Mouse (Mus musculus) heart, postnatal 14 days (tissue): Measurements from ENCODE around the gene Hif3a. TPM values are rescaled to one million over a fixed set of nuclear protein-coding genes. Genes with fewer than 3 reads are reported as not detected.
"Not testable (repeated sequence)": the region's sequence is repeated elsewhere in the genome, so short reads cannot be mapped to it uniquely, and the experiment has no call there.

ENCODE experiments used
- DNase-seq, 2 experiments: peaks; one replicate each; pipeline ENCODE4 v3.0.0; 2021 to 2022
- intact Hi-C: fragments of 180-260 bp; cut with DNase I; formaldehyde crosslinking; loops from one replicate; pipeline ENCODE4 v1.15.1; 2025
- long read RNA-seq, 2 experiments: library from polyadenylated mRNA; stranded (forward); transcript quantifications; one replicate each; pipeline ENCODE4 v2.0.0; 2021
- total RNA-seq, 2 experiments: library from RNA; stranded (reverse); gene quantifications; 2 replicates each; pipeline ENCODE4 v1.2.3; 2021

Hif3a gene
- 1 to 10 TPM; 4.9 to 5.4 TPM for total RNA-seq
- long read RNA-seq, experiment 1, full-length matches to known transcripts: 1 of 1 reads
- long read RNA-seq, experiment 1, partial matches to known transcripts: 0 of 1 reads
- long read RNA-seq, experiment 1, other reads (novel, unspliced or antisense): 0 of 1 reads
- long read RNA-seq, experiment 2, partial matches to known transcripts: 0 of 1 reads
- long read RNA-seq, experiment 2, other reads (novel, unspliced or antisense): 1 of 1 reads

DNA sequence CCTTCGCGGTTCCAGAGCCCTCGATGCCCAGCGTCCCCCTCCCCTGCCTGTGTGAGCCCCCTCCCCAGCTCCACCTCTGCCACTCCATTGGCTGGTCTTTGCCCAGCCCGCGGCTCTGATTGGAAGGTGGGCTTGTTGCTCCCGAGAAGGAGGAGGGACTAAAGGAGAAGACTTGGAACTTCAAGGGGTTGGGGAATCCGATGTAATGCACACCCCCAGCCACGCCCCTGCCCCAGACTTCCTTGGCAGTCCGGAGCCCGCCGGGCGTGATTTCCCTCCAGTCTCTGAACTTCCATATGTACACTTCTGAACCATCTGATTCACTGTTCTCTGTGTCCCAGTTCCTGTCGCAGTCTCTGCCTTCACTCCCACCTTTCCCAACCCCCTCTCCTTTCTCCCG lies at the start of gene Hif3a:
Hif3a (minus strand) TSS at position 39 of the 400 bp plus-strand sequence.
- intact Hi-C loops: loop anchor here (5.0 kb wide), 1 partner anchor 35 kb away; the partner anchor contains the start of gene Ppp5c

DNA sequence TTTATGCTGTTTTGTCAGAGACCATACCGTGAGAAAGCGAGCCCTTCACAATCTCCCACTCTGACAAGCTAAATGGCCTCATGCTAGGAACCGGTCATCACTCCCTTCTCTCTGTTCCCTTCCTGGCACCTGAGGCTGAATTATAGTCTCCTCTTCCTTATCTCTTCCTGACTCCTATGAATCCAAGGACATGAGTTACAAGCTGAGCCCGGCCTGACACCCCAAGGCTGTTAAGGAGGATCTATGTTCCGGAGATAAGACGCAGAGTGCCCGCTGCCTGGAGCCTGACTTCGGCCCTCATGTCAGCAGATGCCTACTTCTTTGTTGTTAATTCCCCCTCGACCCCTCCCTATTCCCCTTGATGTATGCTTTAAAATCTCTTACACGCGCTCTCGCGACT lies 39.4 kb upstream of the Hif3a start:
- intact Hi-C loops, DNase-seq: not testable (repeated sequence)

More for the DNA sequence above, at the start of gene Hif3a:
- DNase-seq: peak; percentile 46 to 70

DNA sequence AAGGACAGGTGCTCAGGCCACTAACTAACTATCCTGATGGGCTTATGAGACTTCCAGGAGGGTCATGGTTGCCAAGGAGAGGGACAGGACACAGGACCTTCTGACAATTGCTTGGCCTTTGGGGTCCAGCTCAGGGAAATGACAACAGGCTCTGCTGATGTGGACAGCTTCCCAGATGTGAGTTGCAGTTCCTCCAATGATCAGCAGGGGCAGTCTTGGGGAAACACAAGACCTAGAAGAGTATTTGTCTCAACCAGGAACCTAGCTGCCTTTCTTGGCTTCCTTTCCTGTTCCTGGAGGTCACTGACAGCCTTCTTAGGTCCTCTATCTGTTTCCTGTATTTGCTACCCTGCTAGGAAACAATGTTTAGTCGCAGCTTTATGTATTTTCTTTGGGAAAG lies 29.1 kb upstream of the Hif3a start:
- intact Hi-C loops: no loop called here
- DNase-seq: peak in 1 of 2 experiments; percentile 13

DNA sequence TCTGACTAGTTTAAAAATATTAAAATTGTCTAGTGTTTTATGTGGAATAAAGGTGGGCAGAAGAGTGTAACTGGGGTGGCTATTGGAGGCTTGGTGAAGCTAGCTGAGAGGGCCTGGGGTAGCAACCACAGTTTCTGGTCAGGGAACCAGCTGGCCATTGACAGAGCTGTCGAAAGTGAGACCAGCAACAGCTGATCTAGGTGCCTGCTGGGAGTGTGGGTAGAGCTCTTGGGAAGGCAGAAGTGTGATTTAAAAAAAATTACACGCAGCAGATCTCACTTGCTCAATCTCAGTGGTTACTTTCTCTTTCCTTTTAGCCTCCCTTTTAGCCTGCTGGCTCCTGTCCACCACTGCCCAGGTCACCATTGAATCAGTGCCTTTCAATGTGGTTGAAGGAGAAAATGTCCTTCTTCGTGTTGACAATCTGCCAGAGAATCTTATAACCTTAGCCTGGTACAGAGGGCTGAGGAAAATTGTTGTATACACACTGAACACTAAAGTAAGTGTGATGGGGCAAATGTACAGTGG lies 27.9 kb upstream of the Hif3a start:
- DNase-seq: no peak
- intact Hi-C loops: no loop called here

DNA sequence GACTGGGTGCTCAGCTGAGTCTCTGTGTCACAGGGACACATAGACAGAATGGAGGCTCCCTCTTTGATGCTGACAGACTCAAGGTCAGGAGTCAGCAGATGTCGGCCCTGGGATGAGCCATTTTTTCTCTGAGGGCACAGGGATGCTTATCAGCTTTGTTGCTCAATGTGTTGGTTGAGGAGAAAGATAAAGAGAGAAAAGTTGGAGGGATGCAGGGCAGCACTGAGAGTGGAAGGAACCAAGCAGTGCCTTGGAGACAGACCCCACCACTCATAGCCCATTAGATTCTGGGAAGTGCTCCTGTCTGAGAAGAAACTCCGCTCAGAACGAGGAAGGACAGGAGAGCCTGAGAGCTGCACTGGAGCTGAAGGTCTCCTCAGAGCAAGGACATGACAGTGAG lies 25.5 kb upstream of the Hif3a start:
- intact Hi-C loops: no loop called here
- no peak for DNase-seq

DNA sequence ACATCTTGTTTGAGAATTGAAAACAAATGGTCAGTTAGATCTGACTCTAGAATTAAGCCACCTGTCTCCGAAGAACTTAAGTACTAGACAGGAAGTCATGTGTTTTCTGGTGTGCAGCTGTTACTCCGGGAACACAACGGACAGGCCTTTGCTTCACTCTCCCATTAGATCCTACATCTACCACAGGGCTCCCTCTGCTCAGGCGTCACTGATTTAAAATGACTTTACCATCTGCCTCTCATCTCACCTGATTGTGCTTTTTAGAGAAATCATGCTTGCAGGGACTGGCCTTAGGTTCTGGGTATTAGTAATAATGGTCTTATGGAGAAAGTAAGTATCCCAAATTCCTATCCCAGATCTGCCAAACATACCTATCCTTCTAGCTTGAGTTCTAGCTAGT lies 20.5 kb upstream of the Hif3a start:
- intact Hi-C loops: no loop called here
- DNase-seq: no peak

DNA sequence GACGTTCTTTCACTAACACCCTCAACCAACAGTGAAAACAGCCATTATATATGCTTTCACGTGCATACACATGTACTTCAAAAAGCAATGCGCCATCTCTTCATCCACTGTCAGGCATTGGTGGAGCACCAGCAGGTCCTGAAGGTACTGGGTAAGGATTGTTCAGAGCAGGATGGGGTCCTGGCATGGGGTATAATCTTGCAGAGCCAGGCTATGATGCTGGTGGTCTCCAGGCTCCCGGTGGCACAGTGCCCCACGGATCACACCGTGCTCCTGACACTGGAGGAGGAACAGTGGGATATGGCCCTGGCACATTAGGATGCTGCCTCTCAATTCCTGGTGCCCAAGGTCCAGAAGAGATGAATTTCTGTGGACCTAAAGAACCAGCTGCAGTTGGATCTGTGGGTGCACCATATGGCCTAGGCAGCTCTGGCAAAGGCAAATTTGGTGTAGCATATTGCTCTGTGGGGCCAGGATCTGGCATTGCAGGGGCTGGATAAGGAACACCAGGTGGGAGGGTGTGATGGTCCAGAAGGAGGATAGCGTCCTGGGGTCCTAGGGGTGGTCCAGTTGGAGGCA lies 15.9 kb upstream of the Hif3a start:
- no peak for DNase-seq
- intact Hi-C loops: loop anchor here (10.0 kb wide), 1 partner anchor 1317 kb away; no protein-coding TSS in a partner anchor

DNA sequence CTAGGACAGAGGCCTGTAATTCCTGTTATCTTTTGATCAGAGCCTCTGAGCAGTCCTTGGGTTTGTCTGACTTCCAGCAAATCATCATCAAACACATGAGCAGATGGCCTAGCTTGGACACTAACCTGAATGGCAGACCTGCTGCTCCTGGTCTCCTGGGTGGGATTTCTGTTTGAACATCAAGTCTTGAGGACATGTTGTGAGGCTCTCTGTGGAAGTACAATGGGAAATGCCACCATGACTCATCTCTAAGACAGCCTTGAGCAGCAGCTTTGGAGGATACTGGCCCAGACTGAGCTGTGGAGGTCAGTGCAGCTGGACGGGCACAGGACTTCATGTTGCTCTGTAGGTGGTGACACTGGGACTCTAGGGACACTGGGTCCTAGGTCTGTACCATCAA lies 14.3 kb upstream of the Hif3a start:
- no peak for DNase-seq
- intact Hi-C loops: loop anchor here (10.0 kb wide), 1 partner anchor 1318 kb away; no protein-coding TSS in a partner anchor

DNA sequence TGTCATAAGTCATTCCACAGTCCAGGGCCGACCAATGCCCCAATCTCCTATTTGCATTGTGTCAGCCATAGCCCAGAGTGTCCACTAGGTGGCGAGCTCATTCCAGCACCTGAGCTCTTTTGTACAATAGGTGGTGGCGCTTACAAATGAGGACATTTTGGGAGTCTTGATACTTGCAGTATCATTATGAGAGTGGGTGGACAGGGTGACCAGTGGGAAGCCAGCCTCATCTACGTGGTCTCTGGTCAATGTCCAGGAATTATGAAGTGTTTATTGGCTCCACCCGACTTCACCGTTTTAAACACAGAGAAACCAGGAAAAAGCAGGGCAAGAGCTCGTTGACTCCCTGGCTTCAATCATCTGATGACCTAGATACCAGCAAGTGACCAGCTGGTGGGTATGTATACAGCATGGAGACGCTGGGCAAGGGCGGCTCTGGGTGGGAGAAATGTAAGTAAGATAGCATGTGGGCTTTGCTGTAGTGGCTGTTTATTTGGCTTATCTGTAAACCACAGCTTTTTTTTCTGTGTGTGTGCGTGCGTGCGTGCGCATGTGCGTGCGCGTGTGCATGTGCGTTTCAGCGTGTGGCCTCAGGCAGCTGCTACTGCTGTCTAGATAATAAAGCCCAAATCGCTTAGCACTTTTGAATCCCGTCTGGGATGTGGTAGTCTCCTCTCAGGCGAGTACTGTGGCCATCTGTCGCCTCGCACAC lies 11.8 kb upstream of the Hif3a start, which contains the start of gene Psg16:
Psg16 (plus strand) TSS at position 137 of the 712 bp plus-strand sequence.
- intact Hi-C loops: loop anchor here (5.0 to 10.0 kb wide), 3 partner anchors 1321 to 1603 kb away; no protein-coding TSS in a partner anchor
- peak; percentile 54 to 69 for DNase-seq

DNA sequence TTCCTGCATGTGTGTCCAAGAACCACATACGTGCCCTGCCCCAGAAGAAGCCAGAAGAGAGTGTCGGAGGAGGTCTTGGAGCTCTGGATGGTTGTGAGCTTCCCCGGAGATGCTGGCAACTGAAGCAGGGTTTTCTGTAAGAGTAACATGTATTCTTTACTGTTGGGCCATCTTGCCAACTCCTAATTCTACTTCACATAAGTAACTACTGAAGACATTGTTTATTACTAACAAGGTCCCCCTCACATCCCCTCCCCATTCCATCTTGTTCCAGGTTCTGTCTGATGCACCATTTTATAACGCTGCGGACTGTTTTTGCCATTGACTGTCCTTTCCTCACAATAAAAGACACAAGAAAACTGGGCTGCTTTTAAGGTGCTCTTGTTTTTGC lies 11.3 kb upstream of the Hif3a start:
- intact Hi-C loops: loop anchor here (5.0 to 10.0 kb wide), 3 partner anchors 1321 to 1604 kb away; no protein-coding TSS in a partner anchor
- DNase-seq: no peak

DNA sequence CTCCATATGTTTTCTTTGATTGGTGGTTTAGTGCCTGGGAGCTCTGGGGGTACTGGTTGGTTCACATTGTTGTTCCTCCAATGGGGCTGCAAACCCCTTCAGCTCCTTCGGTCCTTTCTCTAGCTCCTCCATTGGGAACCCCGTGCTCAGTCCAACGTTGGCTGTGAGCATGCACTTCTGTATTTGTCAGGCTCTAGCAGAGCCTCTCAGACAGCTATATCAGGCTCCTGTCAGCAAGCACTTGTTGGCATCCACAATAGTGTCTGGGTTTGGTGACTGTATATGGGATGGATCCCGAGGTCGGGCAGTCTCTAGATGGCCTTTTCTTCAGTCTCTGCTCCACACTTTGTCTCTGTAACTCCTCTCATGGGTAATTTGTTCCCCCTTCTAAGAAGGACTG lies 5.4 kb upstream of the Hif3a start:
- DNase-seq: not testable (repeated sequence)
- intact Hi-C loops: loop anchor here (2.0 kb wide), 2 partner anchors 17 to 137 kb away; no protein-coding TSS in a partner anchor

DNA sequence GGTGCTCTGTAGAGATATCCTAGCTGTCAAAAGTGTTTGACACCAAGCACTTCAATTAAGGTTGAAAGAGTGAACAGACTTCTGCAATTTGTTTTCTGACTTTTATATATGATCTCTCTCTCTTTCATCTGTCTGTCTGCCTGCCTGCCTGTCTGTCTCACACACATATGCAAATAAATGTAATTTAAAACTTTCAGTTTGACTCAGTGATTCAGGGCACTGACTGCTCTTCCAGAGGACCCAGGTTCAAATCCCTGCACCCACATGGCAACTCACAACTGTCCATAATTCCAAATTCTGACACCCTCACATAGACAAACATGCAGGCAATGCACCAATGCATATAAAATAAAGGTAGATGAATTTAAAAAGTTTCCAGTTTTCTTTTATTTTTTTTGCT lies 4.8 kb upstream of the Hif3a start:
- intact Hi-C loops: loop anchor here (1.0 to 2.0 kb wide), 4 partner anchors 16 to 136 kb away; no protein-coding TSS in a partner anchor
- DNase-seq: no peak

DNA sequence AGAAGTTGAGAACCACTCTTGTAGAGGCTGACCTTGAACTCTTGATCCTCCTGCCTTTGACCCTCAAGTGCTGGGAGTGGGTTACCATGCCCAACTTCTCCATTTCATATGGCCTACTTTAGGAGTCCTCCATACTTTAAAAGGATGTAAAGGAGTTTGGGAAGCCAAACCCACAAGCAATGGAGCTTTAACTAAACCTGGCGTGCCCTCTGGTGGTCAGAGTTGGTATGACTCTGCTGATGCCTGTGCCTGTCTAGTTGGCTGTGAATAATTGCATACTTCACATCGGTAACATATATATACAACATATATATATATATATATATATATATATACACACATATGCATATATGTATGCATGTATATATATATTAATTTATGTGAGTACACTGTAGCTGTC lies 4.2 kb upstream of the Hif3a start:
- intact Hi-C loops: loop anchor here (1.0 to 2.0 kb wide), 4 partner anchors 16 to 136 kb away; no protein-coding TSS in a partner anchor
- DNase-seq: peak; percentile 86 to 92

DNA sequence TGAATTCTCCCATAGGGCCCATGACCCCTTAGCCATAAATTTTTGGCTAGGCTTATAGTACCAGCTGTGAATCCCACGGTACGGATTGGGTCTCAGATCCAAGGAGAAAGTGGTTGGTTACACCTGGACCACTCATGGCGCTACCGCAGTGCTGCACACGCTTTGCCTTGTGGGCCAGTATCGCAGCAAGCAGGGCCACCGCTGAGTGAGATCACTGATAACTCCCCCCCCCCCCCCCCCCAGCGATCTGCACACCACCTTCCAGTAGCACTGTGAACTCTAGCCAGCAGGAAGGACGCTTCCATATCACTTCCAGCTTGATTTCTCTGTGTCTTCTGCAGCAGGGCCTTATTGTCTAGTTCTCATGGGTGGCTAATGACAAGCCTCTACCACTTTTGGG lies 3.4 kb upstream of the Hif3a start:
- intact Hi-C loops: loop anchor here (1.0 to 2.0 kb wide), 4 partner anchors 15 to 135 kb away; no protein-coding TSS in a partner anchor
- DNase-seq: no peak

DNA sequence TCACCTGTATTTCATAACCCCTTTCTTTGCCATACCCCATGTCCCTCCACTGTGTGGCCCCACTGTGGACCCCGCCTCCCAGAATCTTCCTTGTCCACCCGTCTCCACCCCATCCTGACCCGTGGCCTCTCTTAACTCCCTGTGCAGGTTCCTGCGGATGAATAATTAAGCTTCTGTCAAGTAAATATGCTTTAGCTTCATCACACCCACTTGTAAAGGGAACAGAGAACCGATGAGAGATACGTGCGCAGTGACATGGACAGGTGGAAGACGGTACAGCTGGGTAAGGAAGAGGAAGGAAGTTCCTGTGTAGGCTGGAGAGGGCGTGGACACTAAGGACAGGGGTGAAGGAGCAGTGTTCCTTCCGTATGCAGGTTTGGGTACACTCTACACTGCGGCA lies 618 bp upstream of the Hif3a start:
- no peak for DNase-seq
- intact Hi-C loops: loop anchor here (5.0 kb wide), 1 partner anchor 36 kb away; the partner anchor contains the start of gene Ppp5c

DNA sequence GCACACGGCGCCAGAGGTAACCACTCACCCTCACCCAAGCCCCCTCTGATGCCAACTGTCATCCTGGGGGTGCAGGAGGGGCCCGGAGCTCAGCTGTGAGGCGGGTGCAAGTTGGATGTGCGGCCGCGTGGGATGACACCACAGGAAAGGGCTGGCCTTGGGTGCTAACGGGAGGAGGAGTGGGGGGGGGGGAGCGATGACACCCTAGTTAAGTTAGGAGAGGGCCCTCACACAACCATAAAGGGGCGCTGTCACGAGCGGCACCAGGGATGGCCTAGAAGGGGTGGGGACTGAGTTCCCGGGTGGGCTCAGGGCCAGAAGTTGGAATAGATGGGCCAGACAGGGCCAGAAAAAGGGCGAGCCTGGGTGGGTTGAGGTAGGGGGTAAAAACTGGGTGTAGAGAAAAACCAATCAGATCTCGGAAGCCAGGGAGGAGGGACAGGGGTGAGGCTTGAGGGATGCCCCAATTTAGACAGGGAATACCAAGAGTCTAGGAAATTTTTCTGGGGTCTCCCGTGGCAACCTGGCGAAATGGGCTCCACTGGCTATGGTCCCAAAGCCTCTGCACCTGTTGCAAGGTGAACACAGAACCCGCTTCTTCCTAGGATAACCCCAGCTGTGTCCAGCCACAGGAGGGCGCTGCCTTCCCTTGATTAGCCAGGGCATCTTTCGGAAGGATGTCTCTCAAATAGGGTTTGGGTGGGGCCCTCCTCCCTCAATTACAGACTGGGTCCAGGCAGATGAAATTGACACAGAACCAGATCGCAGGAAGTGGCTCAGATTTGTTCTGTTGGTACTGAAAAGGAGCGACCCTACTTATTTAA lies 1.2 kb downstream of the Hif3a start:
- intact Hi-C loops: loop anchor here (5.0 kb wide), 1 partner anchor 34 kb away; the partner anchor contains the start of gene Ppp5c
- DNase-seq: peak; percentile 50 to 68

DNA sequence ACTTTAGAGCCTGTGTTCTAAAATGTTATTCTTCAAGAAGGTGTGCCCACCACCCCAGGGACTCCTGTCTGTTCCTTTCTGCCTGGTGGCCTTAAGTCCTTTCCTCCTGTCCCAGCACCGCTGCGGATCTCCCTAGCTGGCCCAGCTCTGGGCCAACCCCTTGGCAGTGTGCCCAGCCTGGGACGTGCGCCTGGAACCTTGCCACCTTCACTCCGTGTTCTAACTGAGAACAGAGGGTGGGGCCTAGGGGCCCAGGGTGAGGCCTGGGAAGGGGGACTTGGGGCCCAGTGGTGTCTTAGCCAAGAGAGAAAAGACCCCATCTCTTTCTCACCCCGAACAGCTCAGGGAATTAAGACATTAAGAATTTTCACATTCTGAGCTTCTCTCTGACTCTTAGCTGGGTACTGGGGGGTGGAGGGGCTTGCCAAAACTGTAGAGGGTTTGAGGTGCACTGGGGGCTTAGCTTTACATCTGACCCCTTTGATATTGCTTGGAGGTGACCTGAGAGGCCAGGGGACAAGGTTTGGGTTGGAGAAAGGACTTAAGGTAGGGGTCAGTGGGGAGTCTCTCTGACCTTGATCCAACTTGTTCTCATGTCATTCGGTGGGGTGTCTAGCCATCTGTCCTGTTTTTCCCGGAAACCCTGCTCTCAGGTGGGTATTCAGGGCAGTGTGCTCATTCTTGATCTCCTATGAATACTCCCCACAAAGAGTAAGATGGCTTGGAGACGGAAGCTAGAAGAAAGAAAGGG lies 2.0 kb downstream of the Hif3a start:
- intact Hi-C loops: loop anchor here (5.0 kb wide), 1 partner anchor 33 kb away; the partner anchor contains the start of gene Ppp5c
- DNase-seq: peak; percentile 98 to 99

DNA sequence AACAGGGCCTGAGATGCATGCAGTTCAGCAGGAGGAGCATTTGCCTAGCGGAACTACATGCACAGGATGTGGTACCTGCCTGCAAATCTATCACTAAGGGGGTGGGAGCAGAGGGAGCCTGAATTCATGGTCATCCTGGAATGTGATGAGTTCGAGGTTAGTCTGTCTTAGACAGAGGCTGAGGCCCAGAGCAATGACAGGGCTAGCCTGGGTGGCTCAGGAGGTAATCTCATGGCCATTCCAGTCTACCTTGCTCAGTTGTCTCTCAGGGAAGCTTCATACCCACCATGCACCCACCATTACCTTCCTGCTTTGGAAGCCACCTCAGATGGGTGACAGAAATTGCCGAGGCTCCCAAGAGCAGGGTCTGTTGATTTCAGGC lies 2.8 kb downstream of the Hif3a start:
- no peak for DNase-seq
- intact Hi-C loops: no loop called here
